Mouse (Mus musculus) monocyte, adult 5-6 weeks (primary cell): Measurements from ENCODE around the gene Olfr875. TPM values are rescaled to one million over a fixed set of nuclear protein-coding genes. Genes with fewer than 3 reads are reported as not detected.
"Not testable (repeated sequence)": the region's sequence is repeated elsewhere in the genome, so short reads cannot be mapped to it uniquely, and the experiment has no call there.

Source experiments
- ATAC-seq: fragments of 153-309, 156-312 bp; replicated peaks from 2 replicates; pipeline ENCODE4 v1.8.0; 2017; ENCODE audit warnings: mild to moderate bottlenecking; ENCODE audit not compliant: low TSS enrichment, insufficient number of reproducible peaks, severe bottlenecking, poor library complexity, low FRiP score
- total RNA-seq: library from RNA; stranded (forward); fragments of 200-1000, 200-491, 200-594 nt; gene quantifications from 3 replicates; pipeline ENCODE4 v1.2.3, GENCODE M21; 2017

Olfr875 gene
- total RNA-seq: not detected in 3 replicates

DNA sequence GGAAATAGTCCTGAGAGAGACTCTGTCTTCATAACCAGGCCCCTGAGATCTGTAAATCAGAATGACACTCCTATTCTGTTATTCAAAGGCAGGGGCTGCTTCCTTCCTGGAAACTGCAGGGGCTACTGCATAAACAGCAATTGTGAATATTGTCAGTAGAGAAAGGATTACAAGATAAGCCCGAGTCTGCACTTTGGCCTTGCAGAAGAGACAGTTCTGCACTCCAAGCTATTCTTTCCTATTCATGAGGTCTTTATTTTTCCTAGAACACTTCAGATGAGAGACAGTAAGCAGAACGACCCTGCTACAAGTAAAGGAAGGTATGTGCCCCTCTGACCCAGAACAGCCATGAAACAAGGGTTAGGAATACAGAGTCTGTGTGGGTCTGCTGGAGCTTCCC, at the start of gene Olfr875:
Gene Olfr875 (plus strand): TSS at position 99 of the 400 bp plus-strand sequence.
- ATAC-seq: no peak

DNA sequence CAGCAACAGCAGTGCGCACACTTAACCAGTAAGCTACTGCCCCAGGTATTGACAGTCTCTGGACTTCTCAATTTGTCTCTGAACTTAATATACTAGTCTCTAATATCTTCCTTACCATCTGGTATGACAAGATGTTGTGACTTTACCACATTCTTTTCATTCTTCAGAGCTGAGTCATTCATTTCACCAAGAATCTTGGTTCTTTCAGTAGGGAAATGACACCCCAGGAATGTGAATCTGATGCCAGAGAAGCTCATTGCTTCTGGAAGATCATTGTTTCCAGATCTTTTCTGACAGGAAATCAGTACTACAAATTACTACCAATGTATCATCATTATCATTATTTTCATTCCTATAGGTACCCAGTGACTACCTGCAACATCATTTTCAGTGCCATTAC, 37.3 kb upstream of the Olfr875 start:
- ATAC-seq: no peak

DNA sequence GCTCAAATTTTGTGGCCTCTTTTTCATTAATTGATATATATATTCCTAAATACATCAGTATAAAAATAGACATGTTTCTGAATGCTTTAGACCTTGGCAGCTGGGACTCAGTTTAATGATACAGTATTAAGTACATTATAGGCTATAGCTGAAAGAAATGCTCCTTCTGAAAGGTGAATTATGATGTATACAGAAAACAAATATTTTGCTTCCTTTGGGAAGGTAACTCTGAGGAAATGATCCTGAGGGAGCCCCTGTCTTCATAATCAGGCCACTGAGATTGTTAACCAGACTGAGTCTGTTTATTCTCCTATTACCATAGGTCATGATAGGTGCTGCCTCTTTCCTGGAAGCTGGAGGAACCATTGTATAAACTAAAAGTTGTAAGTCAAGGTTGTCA, 26.9 kb upstream of the Olfr875 start, which contains the start of gene Olfr874:
Gene Olfr874 (plus strand): TSS at position 301 of the 400 bp plus-strand sequence.
- no peak for ATAC-seq

DNA sequence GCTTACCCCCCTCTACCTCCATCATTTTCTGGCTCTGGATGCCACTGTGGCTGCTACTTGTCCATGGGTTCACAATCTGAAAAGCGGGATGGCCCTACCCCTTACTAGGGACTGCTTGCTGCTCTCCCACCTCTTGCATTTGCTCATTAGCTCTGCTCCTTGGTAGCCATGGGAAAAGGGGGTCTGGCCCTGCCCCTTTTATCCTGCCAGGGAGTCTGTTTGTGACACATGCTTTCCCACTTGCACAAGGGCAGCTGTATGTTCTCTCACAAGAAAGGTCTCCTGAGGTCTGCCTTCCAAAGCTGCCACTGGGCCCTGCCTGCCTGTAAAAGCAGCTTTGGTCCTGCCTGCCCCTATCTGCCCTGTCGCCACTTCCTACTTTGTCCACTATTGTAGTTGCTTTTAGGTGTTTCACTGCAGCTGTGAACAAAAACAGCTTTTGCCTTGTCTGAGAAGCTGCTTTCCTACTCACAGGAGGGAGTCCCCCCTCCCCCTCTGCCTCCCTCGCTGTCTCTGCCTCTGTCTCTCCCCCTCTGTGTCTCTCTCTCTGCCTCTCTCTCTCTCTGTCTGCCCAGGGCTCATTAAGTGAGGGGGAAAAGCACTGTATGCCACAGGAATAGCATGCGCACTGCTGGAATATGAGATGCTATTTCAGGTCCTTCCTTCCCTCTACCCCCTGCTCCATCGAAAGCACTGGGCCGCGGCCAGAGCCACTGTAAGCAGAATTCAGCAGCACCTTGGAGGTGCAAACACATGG, 21.2 kb upstream of the Olfr875 start:
- no peak for ATAC-seq

DNA sequence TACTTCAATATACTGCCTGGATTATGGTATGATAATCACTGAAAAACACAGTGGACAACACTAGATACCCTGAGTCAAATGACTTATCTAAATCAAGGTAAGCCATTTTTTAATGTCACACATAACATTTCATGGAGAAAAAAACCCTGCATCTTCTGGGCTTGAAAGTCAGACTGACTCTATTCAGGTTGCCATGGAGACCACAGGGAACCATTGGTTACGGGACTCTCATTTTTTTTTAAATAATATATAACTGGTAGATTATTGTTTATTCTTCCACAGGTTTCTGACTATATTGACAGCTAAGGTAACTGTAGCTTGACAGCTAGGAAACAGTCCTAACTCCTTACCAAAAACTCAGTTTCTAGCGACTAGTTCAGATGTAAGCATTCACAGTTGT, 20.2 kb upstream of the Olfr875 start:
- ATAC-seq: no peak

DNA sequence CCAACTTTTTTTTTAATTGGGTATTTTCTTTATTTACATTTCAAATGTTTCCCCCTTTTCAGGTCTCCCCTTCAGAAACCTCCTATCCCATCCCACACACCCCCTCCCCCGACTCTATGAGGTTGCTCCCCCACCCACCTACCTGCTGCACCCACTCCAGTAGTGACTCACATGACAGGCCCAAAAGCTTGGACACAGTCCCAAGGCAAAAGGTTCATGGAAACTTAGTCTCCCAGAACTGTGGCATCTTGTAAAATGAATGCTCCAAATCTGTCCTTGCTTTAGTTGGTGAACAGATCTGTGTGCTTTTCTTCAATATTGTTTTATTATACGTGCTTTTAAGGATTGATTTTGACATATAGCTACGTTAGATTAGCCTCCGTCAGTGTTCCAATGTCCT, 19.7 kb upstream of the Olfr875 start:
- ATAC-seq: no peak

DNA sequence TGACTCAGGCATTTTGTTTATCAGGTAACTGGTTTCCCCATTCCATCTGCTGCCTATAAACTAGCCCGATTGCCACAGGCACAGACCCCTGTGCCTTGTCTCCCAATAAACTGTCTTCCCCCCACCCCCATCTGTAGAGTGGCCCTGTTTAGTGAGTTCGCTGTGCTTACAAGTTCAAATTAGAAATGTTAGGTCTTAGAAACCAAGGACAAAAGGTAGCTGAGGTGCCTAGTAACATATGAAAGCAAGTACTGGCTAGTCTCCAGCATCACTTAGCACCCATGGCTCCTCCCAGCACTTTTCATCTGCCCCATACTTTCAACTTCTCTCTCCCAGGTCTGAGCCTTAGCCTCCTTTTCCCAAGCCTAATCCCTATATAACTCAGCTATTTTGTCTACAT, 9.9 kb upstream of the Olfr875 start:
- ATAC-seq: no peak

DNA sequence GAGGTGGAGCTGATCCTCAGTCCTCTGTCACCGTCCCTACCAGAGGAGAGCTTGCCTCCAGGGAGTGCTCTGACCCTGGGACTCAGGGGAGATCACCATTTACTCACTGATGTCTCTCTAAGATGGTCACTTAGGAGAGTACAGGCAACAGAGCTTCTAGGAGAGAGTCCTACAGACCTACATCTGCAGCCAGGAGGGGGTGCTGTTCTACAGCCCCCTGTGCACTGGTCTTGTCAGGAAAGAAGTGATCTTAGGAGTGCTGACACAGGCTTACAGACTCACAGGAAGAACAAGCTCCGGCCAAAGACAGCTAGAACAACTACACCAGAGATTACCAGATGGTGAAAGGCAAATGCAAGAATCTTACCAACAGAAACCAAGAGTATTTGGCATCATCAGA, 9.1 kb upstream of the Olfr875 start:
- ATAC-seq: no peak

DNA sequence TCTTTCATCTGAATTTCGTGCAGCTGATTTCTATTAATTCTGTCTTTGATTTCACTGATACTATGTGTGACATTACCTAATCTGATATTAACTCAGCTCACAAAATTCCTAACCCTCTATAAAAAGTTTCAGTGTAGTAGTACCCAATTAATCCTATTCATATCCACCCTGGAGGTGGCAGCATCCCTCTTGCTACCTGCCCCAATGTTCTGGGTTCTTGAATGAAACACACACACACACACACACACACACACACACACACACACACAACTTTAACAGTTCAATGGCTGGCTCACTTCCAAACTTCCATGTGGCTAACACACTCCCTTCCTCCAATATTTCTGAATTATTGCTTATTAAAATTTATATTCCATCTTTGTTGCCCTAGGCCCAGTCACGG, 996 bp upstream of the Olfr875 start:
- ATAC-seq: no peak

DNA sequence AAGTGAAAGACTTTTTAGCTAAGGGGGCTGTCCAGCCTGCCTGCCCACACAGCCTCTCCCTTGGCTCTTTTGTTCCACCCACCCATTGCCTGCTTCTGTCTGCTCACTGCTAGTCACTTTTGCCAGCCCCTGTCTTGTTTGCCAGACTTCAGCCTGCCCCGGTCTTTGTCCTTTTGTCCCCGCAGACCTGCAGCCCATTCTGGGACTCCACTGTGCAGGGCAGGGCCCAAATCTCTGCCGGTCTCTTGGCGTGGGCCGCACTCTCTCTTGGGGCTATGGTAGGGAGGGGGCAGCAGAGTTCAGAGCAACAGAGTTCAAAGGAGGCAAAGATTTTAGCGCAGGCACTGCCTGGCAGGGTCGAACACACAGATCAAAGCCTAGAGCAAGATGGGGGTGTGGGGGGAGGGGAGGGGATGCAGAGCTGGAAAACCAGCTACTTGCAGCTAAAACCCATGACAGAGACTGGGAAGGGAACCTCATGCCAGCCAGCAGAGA, 11.2 kb downstream of the Olfr875 start:
- ATAC-seq: no peak

DNA sequence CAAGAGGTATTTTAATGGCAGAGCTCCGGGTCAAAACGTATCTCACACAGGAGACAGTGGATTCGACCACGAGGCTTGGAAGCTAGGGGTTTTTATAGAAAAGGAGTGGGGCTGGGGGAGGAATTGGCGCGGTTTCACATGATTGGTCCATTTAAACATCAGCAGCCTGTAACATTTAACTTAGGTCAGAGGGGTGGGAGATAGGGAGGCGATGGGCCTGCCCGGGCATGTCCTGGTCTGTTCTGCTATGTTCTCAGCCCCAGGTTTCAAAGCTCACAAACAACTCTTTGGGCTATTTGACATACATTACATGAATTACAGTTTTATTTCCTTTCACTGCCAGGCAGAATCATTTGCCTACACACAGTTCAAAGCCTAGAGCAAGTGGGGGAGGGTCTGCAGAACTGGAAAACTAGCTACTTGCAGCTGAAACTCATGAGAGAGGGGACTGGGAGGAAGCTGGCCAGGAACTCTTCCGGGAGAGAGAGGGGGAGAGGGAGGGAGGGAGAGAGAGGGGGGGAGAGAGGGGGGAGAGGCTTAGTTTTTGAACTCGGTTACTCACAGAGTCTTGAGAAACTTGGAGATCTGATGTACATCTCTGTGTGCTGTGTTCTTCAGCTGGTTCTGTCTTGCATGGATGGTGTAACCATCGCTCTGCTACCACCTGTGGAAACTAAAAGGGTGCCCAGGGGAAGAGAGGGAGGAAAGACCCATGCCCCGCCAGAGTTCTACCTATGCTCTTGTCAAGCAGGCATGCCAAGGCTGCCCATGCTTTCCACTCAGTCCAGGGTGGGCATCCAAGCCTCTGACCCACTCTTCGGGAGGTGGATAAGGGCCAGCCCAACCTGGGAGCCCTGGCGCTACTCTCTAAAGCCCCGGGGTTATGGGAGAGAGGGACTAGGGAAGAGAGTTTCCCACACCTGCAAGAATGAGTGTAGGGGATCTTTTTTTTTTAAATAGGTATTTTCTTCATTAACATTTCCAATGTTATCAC, 12.0 kb downstream of the Olfr875 start:
- ATAC-seq: not testable (repeated sequence)

DNA sequence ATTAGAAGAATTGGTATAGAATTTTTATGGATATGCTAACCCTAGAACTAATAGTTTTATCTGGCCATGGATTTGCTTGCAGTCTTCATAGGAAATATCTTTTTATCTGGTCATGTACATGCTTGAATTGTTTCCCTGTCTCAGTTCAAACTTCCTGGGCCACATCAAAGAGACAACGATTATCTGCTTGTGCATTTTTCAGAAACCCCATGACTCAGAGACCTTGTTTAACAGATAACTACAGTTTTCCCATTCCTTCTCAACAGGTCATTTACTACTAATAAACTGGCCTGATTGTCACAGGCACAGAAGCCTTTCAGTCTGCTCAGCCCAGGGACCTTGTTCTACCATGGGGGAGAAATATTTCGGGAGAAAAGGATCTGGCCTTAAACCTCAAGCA, 14.8 kb downstream of the Olfr875 start:
- ATAC-seq: no peak

DNA sequence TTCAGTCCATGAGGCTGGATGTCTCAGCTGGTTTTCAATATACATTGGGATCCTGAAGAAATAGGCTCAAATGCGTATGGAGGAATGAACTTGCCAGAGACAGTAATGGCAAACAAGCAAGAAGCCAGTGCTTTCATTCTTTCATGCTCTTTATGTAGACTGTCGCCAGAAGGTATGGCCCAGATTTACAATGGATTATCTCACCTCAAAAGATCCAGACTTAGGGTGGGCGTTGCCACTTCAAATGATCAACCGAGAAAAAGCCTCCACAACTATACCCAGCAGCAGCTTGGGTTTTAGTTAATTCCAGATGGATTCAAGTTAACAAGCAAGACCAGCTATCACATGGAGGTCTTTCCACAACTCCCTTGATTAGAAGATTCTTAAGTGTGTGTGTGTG, 30.4 kb downstream of the Olfr875 start:
- ATAC-seq: no peak

DNA sequence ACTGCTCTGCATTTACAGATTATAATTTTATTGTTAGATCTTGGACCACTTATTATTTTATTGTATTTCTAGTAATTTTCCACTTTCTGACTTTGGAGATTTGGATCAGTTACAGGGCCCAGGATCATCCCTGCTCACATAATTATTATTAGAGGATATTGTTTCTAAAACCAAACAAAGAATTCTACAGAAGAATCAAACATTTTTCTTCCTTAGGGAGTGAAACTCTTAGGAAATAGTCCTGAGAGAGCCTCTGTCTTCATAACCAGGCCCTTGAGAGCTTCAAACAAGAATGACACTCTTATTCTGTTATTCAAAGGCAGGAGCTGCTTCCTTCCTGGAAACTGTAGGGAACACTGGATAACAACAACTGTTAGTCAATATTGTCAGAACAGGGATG, 31.1 kb downstream of the Olfr875 start, which contains the start of gene Olfr876:
Gene Olfr876 (plus strand): TSS at position 301 of the 400 bp plus-strand sequence.
- no peak for ATAC-seq

DNA sequence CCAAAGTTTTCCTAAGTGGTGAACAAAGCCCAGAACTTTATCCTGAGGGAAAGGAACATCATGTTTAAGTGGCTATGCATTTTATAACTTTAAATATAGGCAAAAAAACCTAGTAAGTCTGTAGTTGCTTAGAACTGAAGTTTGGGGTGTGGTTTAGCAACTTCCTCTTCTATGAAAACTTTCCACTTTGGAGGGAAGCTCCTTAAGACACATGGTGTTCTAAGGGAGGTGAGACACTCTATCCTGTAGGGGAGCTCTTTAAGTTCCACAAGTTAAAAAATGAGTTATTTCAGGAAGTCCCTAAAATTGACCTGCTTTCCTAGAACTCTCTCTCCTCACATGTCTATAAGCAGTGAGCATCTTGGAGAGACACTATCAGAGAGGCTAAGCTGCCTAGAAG, 35.6 kb downstream of the Olfr875 start:
- ATAC-seq: no peak

DNA sequence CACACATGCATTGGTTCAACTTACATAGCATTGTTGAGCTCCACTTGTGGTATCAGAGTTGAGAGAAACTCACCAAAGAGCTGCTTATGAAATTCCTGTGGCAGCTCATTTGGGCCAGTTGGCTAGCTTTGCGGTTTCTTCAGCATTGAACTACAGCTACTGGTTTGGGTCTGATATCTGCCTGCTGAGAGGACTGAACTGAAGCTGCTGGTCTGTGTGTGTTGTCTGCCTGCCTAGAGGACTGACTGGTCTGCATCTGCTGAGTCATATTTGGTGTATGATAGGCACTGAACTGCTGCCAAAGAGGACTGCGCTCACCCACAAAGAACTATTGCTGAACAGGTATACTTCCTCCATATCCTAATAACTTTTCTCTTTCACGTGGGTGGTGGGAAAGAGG, 36.8 kb downstream of the Olfr875 start:
- no peak for ATAC-seq

DNA sequence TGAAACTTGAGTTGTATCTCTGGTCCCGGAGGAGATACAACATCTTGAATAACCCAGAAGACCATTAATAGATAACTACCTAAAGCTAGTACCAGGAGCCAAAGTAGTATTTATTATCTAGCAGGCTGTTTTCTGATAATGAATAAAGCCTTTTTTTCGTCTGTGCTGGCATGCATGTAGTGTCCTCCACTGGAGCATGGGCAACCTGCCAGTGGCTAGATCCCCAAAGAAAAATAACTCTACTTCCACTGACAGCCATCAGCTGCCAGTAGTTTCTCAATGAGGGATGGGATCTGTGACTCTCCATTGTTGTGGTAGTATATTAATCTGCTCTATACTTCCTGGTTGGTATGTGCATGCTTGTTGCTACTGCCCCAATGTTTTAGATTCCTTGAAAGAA, 37.3 kb downstream of the Olfr875 start:
- no peak for ATAC-seq

DNA sequence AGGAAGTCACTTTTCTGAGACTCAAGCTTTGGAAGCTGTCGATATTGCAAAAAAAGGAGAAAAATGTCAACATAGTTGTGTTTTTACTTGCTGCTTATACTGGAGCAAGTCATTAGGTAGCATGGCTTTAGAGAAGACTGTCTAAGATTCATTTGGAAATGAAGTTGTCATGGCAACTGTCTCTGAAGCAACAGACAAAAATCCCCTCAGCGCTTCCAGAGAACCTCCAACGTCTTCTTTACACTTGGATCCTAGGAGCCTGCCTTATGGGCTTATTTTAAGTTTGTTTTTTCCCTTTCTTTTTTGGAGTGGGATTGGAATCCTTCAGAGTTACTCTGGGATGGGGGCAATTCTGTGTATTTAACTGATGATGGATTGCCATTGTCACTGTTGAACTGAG, 43.0 kb downstream of the Olfr875 start:
- ATAC-seq: no peak
